Mouse (Mus musculus) mature B cell (primary cell): ENCODE results near the gene Scamp1.
"Not testable (repeated sequence)": the region's sequence is repeated elsewhere in the genome, so short reads cannot be mapped to it uniquely, and the experiment has no call there.

Experiments
- in situ Hi-C: fragments of 300-500 bp; cut with MboI; formaldehyde crosslinking; loops from 2 replicates; pipeline ENCODE4 v1.14.3; 2019

Gene Scamp1

DNA sequence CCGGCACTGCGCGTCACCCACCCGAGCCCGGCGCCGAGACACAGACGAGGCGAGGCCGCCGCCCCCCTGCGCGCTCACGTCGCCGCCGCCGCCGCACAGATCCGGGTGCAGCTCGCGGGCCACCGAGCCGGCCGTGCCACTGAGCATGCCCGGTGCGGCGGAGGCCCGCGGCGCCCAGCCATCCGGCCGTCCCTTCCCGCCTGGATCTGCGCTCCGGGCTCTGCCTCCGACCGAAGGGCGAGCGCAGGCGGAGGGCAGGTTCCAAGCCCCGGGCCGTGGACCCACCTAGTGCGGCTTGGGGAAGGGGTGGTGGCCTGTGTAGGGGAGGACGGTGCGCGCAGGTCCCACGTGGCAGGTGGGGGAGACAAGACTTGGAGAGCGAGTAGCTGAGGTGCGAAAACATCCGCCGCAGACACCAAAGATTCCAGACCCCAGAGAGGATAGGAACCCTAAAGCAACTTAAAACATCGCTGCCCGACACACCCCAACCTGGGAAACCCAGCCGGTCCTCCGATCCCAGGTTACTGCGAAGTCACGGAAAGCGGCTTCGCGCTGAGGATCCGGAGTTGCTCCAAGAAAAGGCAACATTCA lies at the start of gene Scamp1:
Scamp1 (minus strand) TSS at position 577 of the 591 bp plus-strand sequence.
- in situ Hi-C loops = no loop called here

DNA sequence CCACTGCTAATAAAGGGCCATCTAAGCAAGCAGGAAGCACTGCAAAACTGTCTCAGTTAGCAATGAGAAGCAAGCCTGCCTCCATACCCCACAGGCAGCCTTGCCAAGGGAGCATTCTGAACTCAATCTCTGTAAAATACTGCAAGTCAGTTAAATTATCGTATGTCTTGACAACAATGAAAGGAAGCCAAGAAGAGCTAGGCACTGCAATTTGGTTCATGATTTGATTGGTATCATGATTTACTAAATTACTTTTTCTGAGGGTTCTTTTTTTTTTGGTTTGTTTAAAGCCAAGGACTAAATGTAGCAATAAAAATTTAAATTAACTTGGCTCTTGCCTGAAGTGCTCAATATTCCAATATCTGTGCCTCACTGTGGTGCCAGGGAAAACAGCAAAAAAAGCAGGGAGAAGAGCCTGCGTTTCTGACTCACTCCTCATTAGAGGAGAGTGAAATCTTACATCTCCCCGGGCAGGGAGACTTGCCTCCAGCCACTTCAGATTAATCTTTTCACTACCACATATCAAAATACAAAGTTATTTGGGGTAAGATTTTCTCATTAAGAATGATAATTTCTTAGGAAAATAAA lies 44.8 kb upstream of the Scamp1 start:
- in situ Hi-C loops = no loop called here

DNA sequence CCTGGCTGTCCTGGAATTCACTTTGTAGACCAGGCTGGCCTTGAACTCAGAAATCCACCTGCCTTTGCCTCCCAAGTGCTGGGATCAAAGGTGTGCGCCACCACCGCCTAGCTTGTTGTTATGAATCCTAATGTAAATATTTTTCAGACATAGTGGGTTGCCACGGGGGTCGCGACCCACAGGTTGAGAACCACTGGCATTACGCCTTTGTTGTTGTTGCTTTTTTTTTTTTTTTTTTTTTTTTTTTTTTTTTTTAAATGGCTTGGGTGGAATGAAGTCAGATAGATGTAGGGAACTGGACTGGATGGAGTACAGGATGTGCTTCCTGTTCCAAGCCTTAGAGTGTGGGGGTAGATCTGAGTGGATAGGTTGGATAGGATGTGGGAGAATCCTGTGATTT lies 43.3 kb upstream of the Scamp1 start:
- in situ Hi-C loops = not testable (repeated sequence)

DNA sequence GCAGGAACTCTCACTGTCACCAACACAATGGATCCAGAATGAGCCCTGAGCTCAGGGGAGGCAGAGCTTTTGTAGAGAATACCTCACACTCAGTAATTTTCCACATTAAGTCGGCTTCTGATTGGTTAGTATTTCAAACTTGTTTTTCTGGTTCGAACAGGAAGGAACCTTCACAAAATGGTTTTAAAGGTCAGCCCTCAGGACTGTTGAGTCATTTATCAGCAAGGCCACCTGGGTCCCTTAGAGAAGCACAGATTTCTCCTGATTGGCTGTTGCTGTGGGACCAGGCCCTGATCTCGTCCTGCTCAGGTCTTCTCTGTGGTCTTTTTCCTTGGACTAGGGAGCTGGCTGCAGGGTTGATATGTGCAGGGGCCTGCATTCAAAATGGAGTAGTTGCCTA lies 42.4 kb upstream of the Scamp1 start:
- in situ Hi-C loops = no loop called here

DNA sequence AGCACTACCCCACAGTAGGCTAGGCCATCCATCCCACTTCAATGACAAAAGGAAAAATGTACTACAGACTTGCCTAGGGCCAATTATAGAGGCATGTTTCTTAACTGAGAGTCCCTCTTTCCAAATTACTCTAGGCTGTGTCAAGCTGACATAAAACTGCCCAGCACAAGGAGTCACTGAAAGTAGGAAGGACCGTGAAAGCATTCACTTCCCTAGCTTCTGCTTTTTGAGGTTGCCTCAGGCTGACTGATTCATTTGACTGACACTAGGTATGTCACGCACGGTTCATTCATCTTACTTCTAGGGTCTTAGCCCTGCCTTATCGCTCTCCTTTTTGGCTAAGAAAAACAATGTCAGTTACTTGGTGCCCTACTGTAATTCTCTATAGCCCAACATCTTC lies 36.8 kb upstream of the Scamp1 start:
- in situ Hi-C loops = no loop called here

DNA sequence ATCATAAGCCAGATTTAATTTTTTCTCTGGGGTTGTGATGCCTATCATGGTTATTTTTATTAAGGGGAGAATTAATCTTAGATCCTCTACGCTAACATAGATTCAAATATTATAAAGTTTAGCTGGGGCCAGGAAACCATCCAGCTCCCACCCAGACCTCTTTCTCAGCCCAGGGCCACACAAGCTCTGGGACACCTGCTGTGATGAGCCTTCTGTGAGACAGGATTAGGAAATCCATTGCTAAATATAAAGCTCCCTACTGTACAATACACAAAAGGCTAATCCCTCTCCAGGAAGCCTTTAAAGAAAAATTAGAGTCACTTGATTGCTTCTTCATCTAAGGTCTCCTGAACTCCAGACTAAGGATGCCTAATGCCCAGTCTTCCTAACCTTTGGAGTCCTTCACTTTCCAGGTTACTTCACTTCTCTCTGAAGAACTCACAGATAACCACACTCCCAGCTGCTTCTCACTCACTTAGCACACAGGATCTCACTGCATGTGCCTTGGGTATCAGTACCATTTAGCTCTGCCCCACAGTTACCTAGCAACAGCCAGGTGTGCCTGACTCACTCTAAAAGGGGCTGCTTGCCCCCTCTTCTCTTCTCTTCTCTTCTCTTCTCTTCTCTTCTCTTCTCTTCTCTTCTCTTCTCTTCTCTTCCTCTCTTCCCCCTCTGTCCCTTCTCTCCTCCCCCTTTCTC lies 35.6 kb upstream of the Scamp1 start:
- in situ Hi-C loops = no loop called here

DNA sequence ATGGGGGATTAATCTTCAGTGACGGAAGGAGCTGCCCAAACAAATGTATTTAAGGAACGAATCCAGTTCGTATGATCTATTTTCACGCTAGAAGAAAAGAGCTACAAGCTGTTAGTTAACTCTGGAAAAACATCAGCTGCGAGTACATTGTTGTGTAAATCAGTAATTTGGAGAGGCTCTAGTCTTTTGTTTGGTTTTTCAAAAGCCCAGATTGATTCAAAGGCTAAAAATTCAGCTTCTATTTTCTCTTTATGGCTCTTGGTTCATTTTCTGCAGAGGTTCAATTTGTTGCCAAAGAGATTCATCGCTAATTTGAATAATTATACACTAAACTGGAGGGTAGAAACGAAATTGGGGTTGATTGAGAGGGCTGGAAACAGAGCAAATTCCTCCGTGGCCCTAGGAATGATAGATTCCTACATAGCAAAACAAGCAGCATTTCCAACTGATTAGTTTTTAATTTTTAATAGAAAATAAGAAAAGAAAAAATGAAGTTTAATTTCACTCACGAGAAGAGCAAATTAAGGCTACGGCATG lies 31.4 kb upstream of the Scamp1 start:
- in situ Hi-C loops = no loop called here

DNA sequence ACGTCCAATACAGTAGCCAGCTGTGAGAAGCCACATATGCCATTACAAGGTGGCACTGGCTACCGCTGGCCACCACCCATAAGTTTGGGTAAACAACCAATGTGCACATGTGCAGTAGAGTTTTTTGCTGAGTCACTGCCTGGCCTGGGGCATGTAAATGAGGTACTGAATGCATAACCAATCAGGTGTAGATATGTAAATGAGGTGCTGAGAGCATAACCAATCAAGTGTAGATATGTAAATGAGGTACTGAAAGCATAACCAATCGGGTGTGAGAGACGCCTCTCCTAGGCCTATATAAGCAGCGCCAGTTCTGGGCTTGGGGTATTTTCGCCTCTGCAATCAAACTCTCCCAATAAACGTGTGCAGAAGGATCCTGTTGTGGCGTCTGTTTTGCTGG lies 27.2 kb upstream of the Scamp1 start:
- in situ Hi-C loops = not testable (repeated sequence)

DNA sequence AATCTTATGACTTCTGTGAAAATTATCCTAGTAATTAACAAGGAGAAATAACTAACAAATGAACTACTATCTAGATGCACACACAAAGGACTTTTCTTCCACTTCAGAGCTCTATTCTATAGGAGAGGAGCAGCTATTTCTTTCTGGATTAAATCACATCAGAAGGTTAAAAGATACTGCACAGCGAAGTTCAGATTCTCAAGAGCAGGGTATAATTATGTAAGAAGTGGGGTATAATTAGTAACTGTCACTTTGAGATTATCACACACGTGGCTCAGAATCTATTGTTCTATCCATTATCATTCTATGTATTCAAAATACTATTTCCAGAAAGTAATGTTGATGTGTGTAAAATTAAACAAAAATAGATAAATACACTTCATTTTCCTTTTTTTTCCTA lies 22.6 kb upstream of the Scamp1 start:
- in situ Hi-C loops = no loop called here

DNA sequence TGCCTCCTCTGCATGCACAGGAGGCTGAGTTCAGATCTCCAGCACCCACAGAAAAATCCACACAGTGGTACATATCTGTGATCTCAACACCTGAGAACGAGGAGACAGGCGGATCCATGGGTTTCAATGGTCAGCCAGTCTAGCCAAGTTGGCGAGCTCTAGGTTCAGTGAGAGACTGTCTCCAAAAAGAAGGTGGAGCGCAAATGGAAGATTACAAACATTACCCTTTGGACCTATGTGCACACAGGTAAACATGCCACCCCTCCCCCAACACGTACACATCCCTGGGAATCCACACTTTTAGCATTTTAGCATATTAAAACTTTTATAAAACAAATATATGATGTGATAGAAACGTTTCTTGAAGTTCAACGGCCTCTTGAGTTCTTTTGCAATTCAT lies 21.9 kb upstream of the Scamp1 start:
- in situ Hi-C loops = no loop called here

DNA sequence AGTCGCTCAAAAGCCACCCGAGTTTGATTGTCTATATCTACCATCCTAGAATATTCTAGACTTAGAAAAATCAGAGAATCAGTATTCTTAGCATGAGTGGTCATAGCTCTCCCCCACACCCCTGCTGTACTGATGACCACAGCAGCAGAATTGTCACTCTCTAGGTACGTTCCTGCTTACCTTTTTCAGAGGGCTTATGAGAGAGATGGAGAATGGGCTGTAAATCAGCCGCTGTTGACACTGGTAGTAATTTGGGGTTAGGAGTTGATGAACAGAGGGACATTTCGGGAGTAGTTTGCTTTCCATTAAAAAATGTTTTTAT lies 21.3 kb upstream of the Scamp1 start:
- in situ Hi-C loops = no loop called here

DNA sequence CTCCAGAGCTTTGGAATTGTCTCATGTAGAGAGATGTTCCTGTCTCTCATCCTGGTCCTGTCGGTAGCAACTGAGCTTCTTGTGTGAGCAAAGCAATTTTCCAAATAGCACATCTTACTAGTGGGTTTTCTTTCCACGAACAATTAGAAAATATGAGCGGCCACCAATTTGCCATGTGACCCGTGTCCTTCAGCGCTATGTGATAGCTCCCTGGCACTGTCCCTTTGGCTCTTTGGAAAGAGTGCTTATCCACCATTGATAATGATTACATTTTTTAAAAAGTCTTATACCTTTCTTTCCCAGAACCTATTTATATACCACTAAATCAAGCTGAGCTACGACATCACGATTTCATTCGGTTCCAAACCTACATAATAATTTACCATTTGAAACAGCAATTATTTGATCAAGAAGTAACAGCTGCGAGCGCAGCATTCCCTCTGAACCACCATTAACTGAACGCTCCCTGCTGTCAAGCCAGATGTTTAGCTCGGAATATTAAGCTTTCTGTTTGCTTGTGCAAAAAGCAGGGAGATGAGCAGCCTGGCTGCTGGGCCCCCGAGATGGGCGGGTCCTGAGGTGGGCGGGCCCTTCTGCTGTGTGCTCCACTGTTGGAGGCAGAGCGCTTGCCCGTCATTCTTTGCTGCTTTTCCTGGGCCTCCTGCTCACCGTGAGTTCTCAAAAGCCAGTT lies 20.8 kb upstream of the Scamp1 start:
- in situ Hi-C loops = no loop called here

DNA sequence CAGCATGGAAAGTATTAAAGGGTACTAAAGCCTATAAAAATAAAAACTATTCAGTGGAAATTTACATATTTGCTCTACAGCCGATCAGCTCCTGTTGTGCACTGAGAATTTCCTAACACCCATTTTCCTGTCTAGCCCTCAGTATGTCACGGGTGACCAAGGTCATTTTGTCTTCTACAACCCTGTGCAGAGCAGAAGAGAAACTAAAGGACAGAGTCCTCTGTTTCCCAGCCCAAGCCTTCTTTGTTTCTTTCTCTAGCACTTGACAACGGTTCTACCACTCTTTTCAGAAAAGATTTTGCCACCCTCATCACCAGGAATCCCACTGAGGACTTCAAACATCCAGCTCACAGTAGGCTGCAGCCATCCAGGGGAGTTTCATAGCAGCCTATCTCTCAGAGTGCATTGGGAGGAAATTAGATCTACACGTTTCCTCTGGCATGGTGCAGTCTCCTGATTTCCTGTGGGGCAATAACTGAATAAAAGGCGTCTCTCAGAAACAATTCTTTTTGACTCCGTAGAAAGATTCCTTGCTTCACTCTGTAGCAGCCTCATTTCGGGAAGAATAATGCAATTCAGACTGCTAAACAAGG lies 15.4 kb upstream of the Scamp1 start:
- in situ Hi-C loops = no loop called here

DNA sequence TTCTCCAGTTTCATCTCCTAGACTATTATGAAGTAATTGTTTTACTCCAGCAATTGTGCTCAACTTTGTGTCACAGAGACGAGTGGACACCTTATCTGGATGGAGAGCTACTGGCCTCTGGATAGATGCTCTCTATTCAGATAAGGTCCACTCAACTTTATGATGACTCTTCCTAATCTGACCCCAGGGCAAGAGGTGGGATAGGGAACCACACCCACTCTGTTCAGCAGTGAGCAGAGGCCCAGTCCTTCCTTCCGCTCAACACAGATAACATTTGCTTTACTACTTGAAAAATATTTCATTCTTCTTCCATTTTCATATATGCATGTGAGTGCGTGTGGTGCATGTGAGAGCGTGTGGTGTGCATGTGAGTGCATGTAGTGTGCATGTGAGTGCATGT lies 14.6 kb upstream of the Scamp1 start:
- in situ Hi-C loops = no loop called here

DNA sequence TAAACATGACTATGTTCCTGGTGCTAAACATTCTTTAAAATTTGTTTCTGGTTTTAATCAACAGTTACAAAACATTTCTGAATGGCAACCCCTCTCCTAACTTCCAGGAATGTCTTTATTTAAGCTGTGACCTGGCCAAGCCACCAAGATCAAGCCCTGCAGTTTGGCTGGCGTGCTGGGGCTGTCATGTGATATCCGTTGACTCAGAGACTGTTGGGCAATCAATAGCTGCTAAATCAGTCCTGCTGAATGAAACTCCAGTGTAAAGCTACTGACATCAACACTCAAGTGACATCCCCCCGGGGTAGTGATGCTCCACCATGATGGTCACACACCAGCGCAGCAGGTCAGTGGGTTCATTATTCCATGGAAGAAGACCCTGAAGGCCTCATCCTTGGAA lies 12.7 kb upstream of the Scamp1 start:
- in situ Hi-C loops = no loop called here

DNA sequence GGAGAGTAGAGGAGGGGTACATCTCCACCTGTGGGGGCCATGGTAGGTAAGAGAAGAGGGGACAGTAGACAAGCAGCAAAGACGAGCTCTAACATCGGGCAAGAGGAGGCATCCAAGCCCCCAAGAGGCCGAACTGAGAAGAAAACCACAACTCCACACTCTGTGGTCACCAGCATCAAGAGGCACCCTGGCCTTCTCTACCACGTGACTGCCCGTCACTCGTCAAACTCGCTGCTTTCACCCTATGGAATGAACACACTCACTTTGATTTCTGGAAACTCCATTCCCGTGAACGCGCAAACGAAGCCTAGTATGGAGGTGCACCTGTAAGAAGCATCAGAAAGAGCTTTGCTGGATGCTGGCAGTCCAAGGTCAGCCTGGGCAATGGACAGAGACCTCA lies 10.7 kb upstream of the Scamp1 start:
- in situ Hi-C loops = no loop called here

DNA sequence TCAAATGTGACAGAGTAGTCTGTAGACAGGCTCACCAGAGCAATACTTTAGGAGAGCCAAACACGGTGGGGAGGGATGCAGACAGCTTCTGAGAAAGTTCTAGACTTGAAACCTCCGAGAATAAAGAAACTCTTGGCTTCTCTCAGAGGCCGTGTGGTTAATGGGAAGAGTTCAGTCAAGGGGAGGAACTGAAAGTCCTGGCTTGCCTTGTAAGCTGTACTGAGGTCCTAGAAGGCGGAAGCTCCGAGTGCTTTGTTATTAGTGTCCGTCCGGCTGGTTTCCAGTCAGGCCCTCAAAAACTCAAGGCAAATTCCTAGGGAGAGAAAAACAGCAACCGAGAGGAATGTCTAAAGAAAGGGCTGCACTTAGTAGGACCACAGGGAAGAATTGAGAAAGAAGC lies 10.3 kb upstream of the Scamp1 start:
- in situ Hi-C loops = no loop called here

DNA sequence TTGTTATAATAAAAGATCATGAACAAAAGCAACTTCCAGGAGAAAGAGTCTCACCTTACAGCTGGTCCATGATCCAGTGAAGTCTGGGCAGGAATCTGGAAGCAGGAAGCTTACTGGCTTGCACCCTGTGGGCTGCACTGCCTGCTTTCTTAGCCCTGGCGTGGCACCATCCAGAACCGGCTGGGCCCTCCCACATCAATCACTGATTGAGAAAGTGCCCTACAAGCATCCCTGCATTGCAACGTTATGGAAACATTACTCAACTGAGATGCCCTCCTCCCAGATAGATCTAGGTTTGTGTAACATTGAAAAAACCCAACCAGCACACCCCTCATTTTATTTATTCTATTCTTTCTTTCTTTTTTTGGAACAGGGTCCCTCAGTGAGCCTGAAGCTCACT lies 9.2 kb upstream of the Scamp1 start:
- in situ Hi-C loops = no loop called here

DNA sequence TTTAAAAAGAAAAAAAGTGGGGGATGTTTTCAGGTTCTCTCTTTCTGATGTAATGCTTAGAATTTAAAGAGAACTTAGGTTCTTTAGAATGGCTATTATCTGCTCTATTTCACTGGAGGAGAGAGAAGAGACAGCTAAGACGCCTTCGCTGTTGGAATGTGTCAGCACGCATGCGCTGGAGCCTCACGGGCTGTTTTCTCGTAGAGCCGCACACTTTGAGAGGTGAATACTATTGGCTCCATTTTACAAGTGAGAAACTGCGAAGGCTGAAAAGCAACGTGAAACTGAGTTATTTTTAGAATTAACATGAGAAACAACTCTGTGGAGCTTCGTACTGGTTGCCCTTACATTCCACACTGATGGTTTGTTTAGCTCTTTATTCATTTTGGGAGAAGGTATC lies 8.3 kb upstream of the Scamp1 start:
- in situ Hi-C loops = no loop called here

DNA sequence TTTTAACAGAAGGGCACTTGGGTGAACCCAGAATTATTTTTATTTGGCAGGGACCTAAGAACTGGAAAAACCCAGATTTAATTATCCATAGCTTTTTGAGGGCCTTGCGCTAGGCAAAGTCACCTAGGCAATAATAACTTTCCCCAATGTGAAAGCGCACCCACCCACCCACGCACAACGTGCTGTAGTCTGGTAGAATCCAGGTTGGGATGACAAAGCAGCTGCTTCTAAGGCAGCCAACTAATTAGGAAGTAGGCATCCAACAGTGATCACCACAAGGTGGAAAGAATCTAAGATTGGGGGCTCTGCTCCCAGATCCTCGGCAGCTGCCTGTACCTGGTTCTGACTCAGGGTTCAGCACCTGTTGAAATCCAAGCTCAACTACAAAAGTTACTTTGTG lies 538 bp upstream of the Scamp1 start:
- in situ Hi-C loops = no loop called here

DNA sequence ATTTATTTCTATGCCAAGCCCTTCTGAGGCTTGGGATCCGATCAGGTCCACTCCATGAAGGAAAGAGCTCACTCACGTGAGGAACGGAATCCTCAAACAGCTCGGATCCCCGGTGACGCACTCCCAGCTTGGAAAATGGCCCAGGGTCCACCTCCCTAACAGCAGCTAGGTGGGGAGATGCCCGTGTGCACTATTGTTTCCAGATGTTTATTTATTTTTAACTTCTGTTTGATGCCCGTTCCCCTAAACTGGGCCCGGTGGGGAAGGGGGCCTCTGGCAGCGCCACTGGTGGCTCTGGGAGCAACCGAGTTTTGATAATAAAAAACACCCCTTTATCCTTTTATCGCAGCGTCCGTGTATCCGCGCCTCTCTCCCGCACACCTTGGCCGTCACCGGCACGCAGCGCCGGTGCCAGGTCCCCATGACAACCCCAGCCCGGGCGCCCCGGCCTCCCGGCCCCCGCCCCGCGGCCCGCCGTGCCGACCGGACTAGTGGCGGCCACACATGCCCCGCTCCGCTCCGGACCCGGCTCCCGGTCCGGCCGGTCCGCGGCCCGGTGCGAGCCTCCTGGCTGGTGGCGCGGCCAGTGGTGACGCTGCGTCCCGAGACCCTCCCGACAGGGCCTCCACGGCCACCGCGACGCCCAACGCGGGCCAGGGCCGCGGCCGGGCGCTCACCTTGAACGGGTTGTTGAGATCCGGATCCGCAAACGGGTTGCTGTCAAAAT lies 951 bp downstream of the Scamp1 start:
- in situ Hi-C loops = no loop called here

DNA sequence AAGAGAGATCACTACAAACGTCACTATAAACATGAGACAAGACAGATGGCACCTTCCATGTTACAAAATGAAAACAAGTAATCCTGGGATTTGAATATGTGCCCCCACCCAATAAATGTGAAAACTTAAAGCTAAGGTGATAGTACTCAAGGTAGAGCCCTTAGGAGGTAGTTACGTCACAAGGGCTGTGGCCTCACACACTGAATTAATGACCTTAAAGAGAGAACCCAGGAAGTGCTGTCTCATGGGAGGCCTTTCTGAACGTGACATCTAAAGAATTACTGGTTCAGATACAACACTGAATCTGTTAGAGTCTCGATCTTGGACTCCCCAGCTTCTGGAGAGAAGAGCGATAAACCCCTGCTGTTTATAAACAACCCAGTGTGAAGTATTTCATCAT lies 6.2 kb downstream of the Scamp1 start:
- in situ Hi-C loops = no loop called here
